ENCODE assay signal across 11 mouse cellular contexts in genomic region chr4:57640222-57640621, GRCm38 (mm10).
DNase-seq lines count a peak whose midpoint lies in the region; ATAC-seq lines count a peak whose summit lies in the region.
"Had no signal": no experiment of that assay in that cellular context is flagged by ENCODE, and none has a peak within 500 bp of the region (broad histone marks: within the 10 kb centered on the region; RNA-seq: fewer than 3 reads in every experiment).

No protein-coding gene starts in this region.

- intact Hi-C loops in heart, postnatal 14 days (cut with DNase I): no loop called here

- H3K36me3 ChIP-seq in heart, embryonic 13.5 days: peaks cover 11% of the 10 kb centered on the region
- no peaks in the 10 kb centered on the region for H3K36me3 ChIP-seq in lung, embryonic 16.5 days (ENCODE audit: control insufficient read depth, insufficient read depth, low read length)
- no peaks in the 10 kb centered on the region for H3K36me3 ChIP-seq in stomach, embryonic 14.5 days (ENCODE audit: control insufficient read depth, insufficient read depth, low read length)
- H3K36me3 ChIP-seq: embryonic facial prominence, embryonic 15.5 days had no signal

- peak overlapping the region; percentile 54 for H3K4me2 ChIP-seq in heart, embryonic 13.5 days
- H3K4me2 ChIP-seq in lung, embryonic 16.5 days (ENCODE audit: low read depth, low read length): peak overlapping the region; percentile 30
- H3K4me2 ChIP-seq in stomach, embryonic 14.5 days (replicated peaks; ENCODE audit: low read depth, low read length): 0 out of 2 replicates have a peak overlapping the region, but pooled peaks have one; percentile 10
- H3K4me2 ChIP-seq: embryonic facial prominence, embryonic 15.5 days had no signal

- H3K27ac ChIP-seq in heart, embryonic 13.5 days (replicated peaks): peak overlapping the region; percentile 66
- H3K27ac ChIP-seq in lung, embryonic 16.5 days (ENCODE audit: low read length): no peak overlapping the region
- no peak overlapping the region for H3K27ac ChIP-seq in stomach, embryonic 14.5 days (ENCODE audit: low read length)
- H3K27ac ChIP-seq: embryonic facial prominence, embryonic 15.5 days had no signal

- H3K9me3 ChIP-seq in heart, embryonic 13.5 days: no peaks in the 10 kb centered on the region
- no peaks in the 10 kb centered on the region for H3K9me3 ChIP-seq in lung, embryonic 16.5 days (ENCODE audit: control insufficient read depth, low read length)
- H3K9me3 ChIP-seq in stomach, embryonic 14.5 days (ENCODE audit: control insufficient read depth, low read depth, low read length): no peaks in the 10 kb centered on the region
- H3K9me3 ChIP-seq: embryonic facial prominence, embryonic 15.5 days had no signal

- peaks cover 54% of the 10 kb centered on the region for H3K4me1 ChIP-seq in heart, embryonic 13.5 days
- H3K4me1 ChIP-seq in lung, embryonic 16.5 days (replicated peaks; ENCODE audit: control insufficient read depth, insufficient read depth, low read length): peaks cover 19% of the 10 kb centered on the region
- 0 out of 2 replicates have a peak, but pooled peaks cover 2% of the 10 kb centered on the region for H3K4me1 ChIP-seq in stomach, embryonic 14.5 days (ENCODE audit: control insufficient read depth, insufficient read depth, low read length)

- H3K27me3 ChIP-seq in heart, embryonic 13.5 days (replicated peaks): no peaks in the 10 kb centered on the region
- no peaks in the 10 kb centered on the region for H3K27me3 ChIP-seq in lung, embryonic 16.5 days (ENCODE audit: control insufficient read depth, insufficient read depth, low read depth, low read length)
- H3K27me3 ChIP-seq in stomach, embryonic 14.5 days (ENCODE audit: control insufficient read depth, insufficient read depth, low read length): no peaks in the 10 kb centered on the region
- H3K27me3 ChIP-seq: embryonic facial prominence, embryonic 15.5 days had no signal

- 19% methylated on average over 7 of the region's 7 CpGs for WGBS in heart, embryonic 13.5 days
- 25% methylated on average over 7 of the region's 7 CpGs for WGBS in lung, embryonic 16.5 days
- WGBS in stomach, embryonic 14.5 days: 33% methylated on average over 7 of the region's 7 CpGs

- H3K4me3 ChIP-seq in heart, embryonic 13.5 days: peak overlapping the region; percentile 9; the same call in 1 of the 2 replicates
- no peak overlapping the region for H3K4me3 ChIP-seq in lung, embryonic 16.5 days (ENCODE audit: low read length)
- no peak overlapping the region for H3K4me3 ChIP-seq in stomach, embryonic 14.5 days (ENCODE audit: low read depth, low read length)
- H3K4me3 ChIP-seq: embryonic facial prominence, embryonic 15.5 days had no signal

- no peak for ATAC-seq in heart, embryonic 13.5 days (ENCODE audit: extremely low read depth, insufficient number of reproducible peaks, low FRiP score, low TSS enrichment)
- ATAC-seq in lung, embryonic 16.5 days (ENCODE audit: low read depth): peak; percentile 29; the same call in 1 of the 2 replicates
- peak; percentile 40 for ATAC-seq in activated CD4-positive, CD25-positive, alpha-beta regulatory T cell, adult 4 months
- no peak for ATAC-seq in stomach, embryonic 14.5 days (ENCODE audit: insufficient number of reproducible peaks, insufficient read depth, low FRiP score, low read depth)
- ATAC-seq: inflammation-experienced regulatory T-cells, adult 6 months had no signal

- DNase-seq in heart, postnatal 14 days: no peak
- no peak for DNase-seq in lung, postnatal 25 days (ENCODE audit: low spot score)
- no peak for DNase-seq in adrenal gland, postnatal 14 days
- no peak for DNase-seq in kidney, postnatal 4 days
- DNase-seq: lung, postnatal 14 days had no signal

- H3K9ac ChIP-seq in heart, embryonic 13.5 days: peak overlapping the region; percentile 58
- no peak overlapping the region for H3K9ac ChIP-seq in lung, embryonic 16.5 days (ENCODE audit: low read length)
- no peak overlapping the region for H3K9ac ChIP-seq in stomach, embryonic 14.5 days (replicated peaks; ENCODE audit: low read depth, low read length)
- H3K9ac ChIP-seq: embryonic facial prominence, embryonic 15.5 days had no signal

Comparison
In these comparisons a context has a peak if more than half of its experiments do, and no peak if none do; other contexts are left out.
1. ATAC-seq: peak in lung, embryonic 16.5 days (single experiment) and activated CD4-positive, CD25-positive, alpha-beta regulatory T cell, adult 4 months (single experiment); none in heart, embryonic 13.5 days (single experiment) and stomach, embryonic 14.5 days (single experiment).
2. Peak in every context shown above with its lines, with median percentiles within 50 percentile points of each other: H3K4me2 ChIP-seq.